Mouse (Mus musculus): ENCODE data around the gene Shpk. TPM values are rescaled to one million over a fixed set of nuclear protein-coding genes. Genes with fewer than 3 reads are reported as not detected.

The Shpk gene
- polyA plus RNA-seq, 1 experiment from 2014 or later: 2.7 TPM

DNA sequence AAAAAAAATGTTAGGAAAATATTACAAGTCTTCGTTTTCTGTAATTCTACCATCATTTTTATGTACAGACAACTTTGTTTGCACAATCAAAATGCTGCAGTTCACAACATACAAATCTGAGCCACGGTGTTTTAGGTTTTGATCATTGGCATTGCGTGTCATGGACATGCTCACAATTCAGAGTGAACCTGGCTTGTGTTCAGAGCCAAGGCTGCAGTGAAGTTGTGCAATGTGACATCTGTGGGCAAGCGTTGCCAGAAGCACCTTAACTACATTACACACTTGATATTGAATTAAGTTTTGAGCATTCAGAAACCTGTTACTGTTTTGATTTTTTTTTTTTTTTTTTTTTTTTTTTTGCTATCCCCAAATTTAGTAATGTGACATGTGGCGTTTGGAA is 30.8 kb downstream of the Shpk start:
- Histone ChIP-seq H3K27me3 (replicated peaks; ENCODE audit: control insufficient read depth, insufficient read depth, low read length) (no peaks in the 10 kb centered on the region), H3K36me3 (ENCODE audit: control insufficient read depth, insufficient read depth, low read length) (no peaks in the 10 kb centered on the region), H3K4me1 (replicated peaks; ENCODE audit: control insufficient read depth, insufficient read depth, low read length) (no peaks in the 10 kb centered on the region), H3K4me2 (no peak overlapping the region), H3K4me3 (ENCODE audit: low read depth, low read length) (no peak overlapping the region), H3K9me3 (ENCODE audit: control insufficient read depth, low read length) (no peaks in the 10 kb centered on the region), H3K9ac (ENCODE audit: low read depth, low read length) (no peak overlapping the region), H3K27ac (ENCODE audit: low read depth, low read length) (no peak overlapping the region)
- ATAC-seq (replicated peaks; ENCODE audit: low FRiP score): no peak
- DNase-seq (ENCODE audit: low spot score): no peak
- 82% methylated on average over 5 of the region's 5 CpGs for WGBS

DNA sequence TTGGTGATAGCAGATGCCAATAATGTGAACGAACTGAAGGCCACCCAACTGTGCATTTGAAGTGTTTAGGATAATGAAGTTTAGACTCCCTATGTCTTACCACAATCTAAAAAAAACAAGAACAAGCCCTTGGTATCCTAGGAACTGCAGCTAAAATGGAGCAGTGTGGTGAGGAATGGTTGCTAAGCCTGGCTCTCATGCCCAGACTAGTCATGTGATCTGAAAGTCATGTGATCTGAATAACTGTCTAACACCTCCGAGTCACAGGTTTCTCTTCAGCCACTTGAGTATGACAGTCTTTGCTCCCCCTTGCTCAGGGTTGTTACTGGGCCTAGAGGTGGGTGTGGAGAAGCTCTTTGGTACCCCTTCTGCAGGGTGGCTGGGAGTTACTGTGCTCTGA is 33.3 kb downstream of the Shpk start:
- Histone ChIP-seq H3K27me3 (replicated peaks; ENCODE audit: control insufficient read depth, insufficient read depth, low read length) (no peaks in the 10 kb centered on the region), H3K27ac (ENCODE audit: low read depth, low read length) (no peak overlapping the region), H3K9me3 (ENCODE audit: control insufficient read depth, low read length) (no peaks in the 10 kb centered on the region), H3K9ac (ENCODE audit: low read depth, low read length) (no peak overlapping the region), H3K36me3 (ENCODE audit: control insufficient read depth, insufficient read depth, low read length) (no peaks in the 10 kb centered on the region), H3K4me1 (replicated peaks; ENCODE audit: control insufficient read depth, insufficient read depth, low read length) (no peaks in the 10 kb centered on the region), H3K4me2 (no peak overlapping the region), H3K4me3 (ENCODE audit: low read depth, low read length) (no peak overlapping the region)
- 42% methylated on average over 2 of the region's 2 CpGs for WGBS
- no peak for ATAC-seq (replicated peaks; ENCODE audit: low FRiP score)
- DNase-seq (ENCODE audit: low spot score): no peak

DNA sequence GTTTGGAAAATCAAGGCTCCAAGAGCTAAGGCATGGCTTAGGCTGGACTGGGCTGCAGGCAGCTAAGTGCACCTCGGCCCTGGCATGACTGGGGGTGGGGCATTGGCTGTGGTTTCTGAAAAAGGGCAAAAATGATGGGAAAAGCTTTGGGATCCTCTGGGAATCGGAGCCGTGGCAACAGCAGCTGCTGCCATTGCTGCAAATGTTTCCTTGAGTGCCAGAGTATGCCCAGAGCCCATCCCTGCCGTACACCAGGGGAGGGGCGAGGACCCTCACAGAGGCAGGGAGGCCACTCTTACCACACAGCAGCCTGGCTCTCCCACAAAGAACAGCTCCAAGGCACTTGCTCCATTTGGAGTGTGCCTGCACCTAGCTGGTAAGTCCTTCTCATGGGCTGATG is 34.7 kb downstream of the Shpk start, which contains the start of gene Trpv1:
Trpv1 (plus strand) TSS at position 301 of the 400 bp plus-strand sequence.
- no peak within 1 kb of the TSS for H3K9ac ChIP-seq (ENCODE audit: low read depth, low read length)
- H3K4me1 ChIP-seq (replicated peaks; ENCODE audit: control insufficient read depth, insufficient read depth, low read length): no peaks in the 10 kb centered on the region
- no peak within 1 kb of the TSS for H3K4me3 ChIP-seq (ENCODE audit: low read depth, low read length)
- no peak for DNase-seq (ENCODE audit: low spot score)
- H3K27ac ChIP-seq (ENCODE audit: low read depth, low read length): no peak within 1 kb of the TSS
- 73% methylated on average over 5 of the region's 5 CpGs for WGBS
- no peaks in the 10 kb centered on the region for H3K9me3 ChIP-seq (ENCODE audit: control insufficient read depth, low read length)
- no peak within 1 kb of the TSS for H3K4me2 ChIP-seq
- H3K27me3 ChIP-seq (replicated peaks; ENCODE audit: control insufficient read depth, insufficient read depth, low read length): no peaks in the 10 kb centered on the region
- no peaks in the 10 kb centered on the region for H3K36me3 ChIP-seq (ENCODE audit: control insufficient read depth, insufficient read depth, low read length)
- no peak for ATAC-seq (replicated peaks; ENCODE audit: low FRiP score)

DNA sequence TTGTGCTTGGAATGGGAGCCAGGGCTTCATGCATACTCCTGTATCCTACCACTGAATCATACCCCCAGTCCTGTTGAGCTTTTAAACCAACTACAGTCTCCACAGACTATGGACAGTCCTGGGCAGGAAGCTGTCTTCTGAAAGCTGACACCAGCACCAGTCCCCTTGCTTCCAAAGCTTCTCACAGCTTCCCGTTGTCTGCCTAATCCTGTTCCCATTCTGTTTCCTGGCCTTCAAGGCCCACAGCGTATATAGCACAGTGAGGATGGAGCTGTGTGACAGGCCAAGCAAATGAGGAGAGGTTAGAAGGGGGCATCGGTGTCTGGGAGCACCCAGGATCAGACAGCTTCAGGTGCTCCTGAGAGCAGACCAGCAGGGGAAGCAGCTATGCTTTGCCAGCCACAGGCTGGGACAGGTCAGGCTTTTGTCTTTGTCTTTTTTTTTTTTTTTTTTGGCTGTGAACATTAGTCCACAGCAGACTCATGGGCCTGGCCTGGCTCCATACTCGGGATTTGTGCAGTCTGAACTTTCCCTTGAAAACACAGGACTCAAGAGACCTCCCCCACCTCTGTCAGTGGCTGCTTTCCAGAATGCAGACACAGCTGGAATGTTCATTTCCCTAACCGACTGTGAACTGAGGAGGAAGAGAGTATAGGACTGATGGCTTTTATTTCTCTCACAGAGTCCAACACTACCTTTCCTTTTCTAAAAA is 36.9 kb downstream of the Shpk start:
- H3K27me3 ChIP-seq (replicated peaks; ENCODE audit: control insufficient read depth, insufficient read depth, low read length): no peaks in the 10 kb centered on the region
- WGBS: 36% methylated on average over 5 of the region's 5 CpGs
- no peaks in the 10 kb centered on the region for H3K9me3 ChIP-seq (ENCODE audit: control insufficient read depth, low read length)
- H3K4me2 ChIP-seq: no peak overlapping the region
- H3K27ac ChIP-seq (ENCODE audit: low read depth, low read length): no peak overlapping the region
- no peaks in the 10 kb centered on the region for H3K4me1 ChIP-seq (replicated peaks; ENCODE audit: control insufficient read depth, insufficient read depth, low read length)
- no peak overlapping the region for H3K4me3 ChIP-seq (ENCODE audit: low read depth, low read length)
- ATAC-seq (replicated peaks; ENCODE audit: low FRiP score): no peak
- no peak for DNase-seq (ENCODE audit: low spot score)
- H3K36me3 ChIP-seq (ENCODE audit: control insufficient read depth, insufficient read depth, low read length): no peaks in the 10 kb centered on the region
- H3K9ac ChIP-seq (ENCODE audit: low read depth, low read length): no peak overlapping the region

DNA sequence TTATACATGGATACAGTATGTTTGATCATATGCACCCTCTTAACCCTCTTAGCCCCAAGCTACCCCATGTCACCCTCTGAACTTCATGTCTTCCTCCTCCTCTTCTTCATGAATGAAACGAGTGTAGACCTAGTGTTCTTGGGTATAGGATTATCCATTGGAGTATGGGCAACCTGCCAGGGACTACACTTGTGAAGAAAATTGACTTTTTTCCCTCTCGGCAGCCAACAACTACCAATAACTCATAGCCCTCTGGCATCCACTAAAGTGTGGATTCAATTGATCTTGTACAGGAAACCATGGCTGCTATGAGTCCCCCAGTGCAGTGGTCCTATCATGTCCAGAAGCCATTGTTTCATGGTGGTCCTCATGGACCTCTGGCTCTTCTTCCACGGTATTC is 37.5 kb downstream of the Shpk start:
- ATAC-seq (replicated peaks; ENCODE audit: low FRiP score): no peak
- H3K27me3 ChIP-seq (replicated peaks; ENCODE audit: control insufficient read depth, insufficient read depth, low read length): no peaks in the 10 kb centered on the region
- H3K4me3 ChIP-seq (ENCODE audit: low read depth, low read length): no peak overlapping the region
- H3K36me3 ChIP-seq (ENCODE audit: control insufficient read depth, insufficient read depth, low read length): no peaks in the 10 kb centered on the region
- 74% methylated on average over 3 of the region's 3 CpGs for WGBS
- H3K9me3 ChIP-seq (ENCODE audit: control insufficient read depth, low read length): no peaks in the 10 kb centered on the region
- no peak for DNase-seq (ENCODE audit: low spot score)
- H3K9ac ChIP-seq (ENCODE audit: low read depth, low read length): no peak overlapping the region
- no peaks in the 10 kb centered on the region for H3K4me1 ChIP-seq (replicated peaks; ENCODE audit: control insufficient read depth, insufficient read depth, low read length)
- H3K4me2 ChIP-seq: no peak overlapping the region
- no peak overlapping the region for H3K27ac ChIP-seq (ENCODE audit: low read depth, low read length)

DNA sequence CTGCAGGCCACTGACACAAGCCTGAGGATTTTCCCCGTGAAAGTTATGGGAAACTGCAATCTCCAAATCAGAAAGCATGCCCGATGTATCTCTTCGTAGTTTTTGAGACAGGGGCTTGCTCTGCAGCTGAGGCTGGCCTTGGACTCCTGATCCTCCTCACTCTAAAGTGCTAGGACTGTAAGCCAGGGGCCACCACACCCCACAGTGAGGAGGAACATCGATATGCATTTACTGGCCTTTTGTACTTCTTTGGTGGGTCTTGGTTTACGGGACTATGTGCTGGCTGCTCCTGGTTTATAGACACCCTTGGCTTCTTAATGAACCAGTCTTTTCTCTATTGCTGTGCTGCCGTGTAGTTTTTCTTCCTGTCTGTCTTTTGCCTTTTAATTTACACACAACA is 42.9 kb downstream of the Shpk start:
- Histone ChIP-seq H3K36me3 (ENCODE audit: control insufficient read depth, insufficient read depth, low read length) (no peaks in the 10 kb centered on the region), H3K4me1 (replicated peaks; ENCODE audit: control insufficient read depth, insufficient read depth, low read length) (no peaks in the 10 kb centered on the region), H3K4me3 (ENCODE audit: low read depth, low read length) (no peak overlapping the region), H3K9ac (ENCODE audit: low read depth, low read length) (no peak overlapping the region), H3K27ac (ENCODE audit: low read depth, low read length) (no peak overlapping the region), H3K9me3 (ENCODE audit: control insufficient read depth, low read length) (no peaks in the 10 kb centered on the region), H3K27me3 (replicated peaks; ENCODE audit: control insufficient read depth, insufficient read depth, low read length) (no peaks in the 10 kb centered on the region), H3K4me2 (no peak overlapping the region)
- ATAC-seq (replicated peaks; ENCODE audit: low FRiP score) (no peak), DNase-seq (ENCODE audit: low spot score) (no peak)
- WGBS: 86% methylated on average over 6 of the region's 6 CpGs

DNA sequence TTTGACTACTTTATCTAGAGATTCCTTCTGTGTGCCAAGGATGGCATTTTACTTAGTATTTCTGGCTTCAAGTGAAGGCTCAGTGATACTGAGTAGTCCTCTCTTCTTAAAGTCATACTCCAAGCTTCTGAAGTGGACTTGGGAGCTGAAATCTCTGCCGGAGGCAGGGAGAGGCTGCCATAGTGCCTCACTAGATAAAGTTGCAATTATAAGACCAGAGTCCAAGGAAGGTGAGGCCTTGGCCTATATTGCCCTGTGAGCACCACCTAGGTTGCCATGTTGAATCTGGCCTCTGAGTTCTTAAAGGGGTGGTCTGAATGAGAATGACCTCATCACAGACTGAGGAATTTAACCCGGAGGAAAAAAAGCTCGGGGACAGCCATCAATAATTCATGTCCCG is 43.5 kb downstream of the Shpk start:
- Histone ChIP-seq H3K4me2 (no peak overlapping the region), H3K36me3 (ENCODE audit: control insufficient read depth, insufficient read depth, low read length) (no peaks in the 10 kb centered on the region), H3K9ac (ENCODE audit: low read depth, low read length) (no peak overlapping the region), H3K4me3 (ENCODE audit: low read depth, low read length) (no peak overlapping the region), H3K27me3 (replicated peaks; ENCODE audit: control insufficient read depth, insufficient read depth, low read length) (no peaks in the 10 kb centered on the region), H3K4me1 (replicated peaks; ENCODE audit: control insufficient read depth, insufficient read depth, low read length) (no peaks in the 10 kb centered on the region), H3K27ac (ENCODE audit: low read depth, low read length) (no peak overlapping the region), H3K9me3 (ENCODE audit: control insufficient read depth, low read length) (no peaks in the 10 kb centered on the region)
- DNase-seq (ENCODE audit: low spot score) (no peak), ATAC-seq (replicated peaks; ENCODE audit: low FRiP score) (no peak)
- WGBS: 85% methylated on average over 4 of the region's 4 CpGs

DNA sequence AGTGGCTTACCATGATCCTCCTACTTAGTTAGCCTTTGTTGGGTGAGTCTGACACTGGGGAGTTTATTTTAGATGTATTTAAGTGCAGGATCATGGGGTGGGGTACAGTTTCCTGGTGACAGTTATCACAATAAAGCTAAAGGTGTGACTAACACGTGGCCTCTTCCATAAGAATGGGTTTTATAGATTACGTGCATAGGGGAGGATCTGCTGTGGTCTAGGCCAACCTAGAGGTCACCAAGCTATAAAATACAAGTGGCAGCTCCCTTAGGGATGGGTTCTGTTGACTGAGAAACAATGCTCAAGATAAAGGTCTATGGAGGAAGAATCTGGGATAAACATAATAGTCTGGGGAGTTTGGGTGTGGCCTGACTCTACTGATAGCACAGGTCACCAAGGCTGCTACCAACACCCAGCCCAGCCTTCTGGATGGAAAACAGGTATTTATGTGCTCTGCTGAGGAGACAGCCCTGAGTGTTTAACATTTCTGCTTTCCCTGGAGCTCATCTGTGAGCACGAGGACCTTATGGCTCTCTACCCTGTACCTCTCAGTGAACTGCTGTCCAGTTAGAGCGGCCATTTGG is 58.2 kb downstream of the Shpk start:
- no peaks in the 10 kb centered on the region for H3K36me3 ChIP-seq (ENCODE audit: control insufficient read depth, insufficient read depth, low read length)
- no peaks in the 10 kb centered on the region for H3K9me3 ChIP-seq (ENCODE audit: control insufficient read depth, low read length)
- H3K4me2 ChIP-seq: no peak overlapping the region
- WGBS: 73% methylated on average over 4 of the region's 4 CpGs
- no peak overlapping the region for H3K4me3 ChIP-seq (ENCODE audit: low read depth, low read length)
- no peak for DNase-seq (ENCODE audit: low spot score)
- no peak overlapping the region for H3K27ac ChIP-seq (ENCODE audit: low read depth, low read length)
- no peaks in the 10 kb centered on the region for H3K27me3 ChIP-seq (replicated peaks; ENCODE audit: control insufficient read depth, insufficient read depth, low read length)
- H3K4me1 ChIP-seq (replicated peaks; ENCODE audit: control insufficient read depth, insufficient read depth, low read length): no peaks in the 10 kb centered on the region
- no peak for ATAC-seq (replicated peaks; ENCODE audit: low FRiP score)
- H3K9ac ChIP-seq (ENCODE audit: low read depth, low read length): no peak overlapping the region

DNA sequence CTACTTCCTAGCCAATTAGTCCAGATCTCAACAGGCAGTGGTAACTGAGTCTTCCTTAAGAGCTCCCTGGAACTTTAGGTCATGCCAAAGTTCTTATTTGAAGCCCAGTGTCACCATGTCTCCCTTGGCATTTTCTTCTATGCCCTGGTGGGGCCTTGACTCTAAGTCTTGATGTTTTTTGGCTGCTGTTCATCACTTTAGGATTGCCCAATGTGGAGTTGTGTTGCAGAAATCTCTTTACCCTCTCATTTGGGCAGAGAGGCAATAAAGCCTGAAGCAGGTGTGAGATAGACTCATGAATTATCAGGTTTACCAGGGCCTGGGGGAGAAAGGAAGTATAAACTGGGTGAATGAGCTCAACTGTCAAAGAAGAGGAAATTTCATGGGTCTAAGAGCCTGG is 59.4 kb downstream of the Shpk start:
- no peaks in the 10 kb centered on the region for H3K36me3 ChIP-seq (ENCODE audit: control insufficient read depth, insufficient read depth, low read length)
- ATAC-seq (replicated peaks; ENCODE audit: low FRiP score) (no peak), DNase-seq (ENCODE audit: low spot score) (no peak)
- H3K9ac ChIP-seq (ENCODE audit: low read depth, low read length): no peak overlapping the region
- no peaks in the 10 kb centered on the region for H3K9me3 ChIP-seq (ENCODE audit: control insufficient read depth, low read length)
- H3K4me2 ChIP-seq: no peak overlapping the region
- H3K27me3 ChIP-seq (replicated peaks; ENCODE audit: control insufficient read depth, insufficient read depth, low read length): no peaks in the 10 kb centered on the region
- no peaks in the 10 kb centered on the region for H3K4me1 ChIP-seq (replicated peaks; ENCODE audit: control insufficient read depth, insufficient read depth, low read length)
- no peak overlapping the region for H3K4me3 ChIP-seq (ENCODE audit: low read depth, low read length)
- H3K27ac ChIP-seq (ENCODE audit: low read depth, low read length): no peak overlapping the region

Measured in liver, embryonic 11.5 days (tissue).